Mouse (Mus musculus) MEL-GATA-1-ER (cell line): ENCODE data around the gene Ptpn11.
"Not testable (repeated sequence)": the region's sequence is repeated elsewhere in the genome, so short reads cannot be mapped to it uniquely, and the experiment has no call there.

Experiments
- DNase-seq: peaks from one replicate; pipeline ENCODE4 v3.0.0-alpha.2; 2012; ENCODE audit warnings: low read depth; ENCODE audit errors: extremely low read depth

Ptpn11 gene

DNA sequence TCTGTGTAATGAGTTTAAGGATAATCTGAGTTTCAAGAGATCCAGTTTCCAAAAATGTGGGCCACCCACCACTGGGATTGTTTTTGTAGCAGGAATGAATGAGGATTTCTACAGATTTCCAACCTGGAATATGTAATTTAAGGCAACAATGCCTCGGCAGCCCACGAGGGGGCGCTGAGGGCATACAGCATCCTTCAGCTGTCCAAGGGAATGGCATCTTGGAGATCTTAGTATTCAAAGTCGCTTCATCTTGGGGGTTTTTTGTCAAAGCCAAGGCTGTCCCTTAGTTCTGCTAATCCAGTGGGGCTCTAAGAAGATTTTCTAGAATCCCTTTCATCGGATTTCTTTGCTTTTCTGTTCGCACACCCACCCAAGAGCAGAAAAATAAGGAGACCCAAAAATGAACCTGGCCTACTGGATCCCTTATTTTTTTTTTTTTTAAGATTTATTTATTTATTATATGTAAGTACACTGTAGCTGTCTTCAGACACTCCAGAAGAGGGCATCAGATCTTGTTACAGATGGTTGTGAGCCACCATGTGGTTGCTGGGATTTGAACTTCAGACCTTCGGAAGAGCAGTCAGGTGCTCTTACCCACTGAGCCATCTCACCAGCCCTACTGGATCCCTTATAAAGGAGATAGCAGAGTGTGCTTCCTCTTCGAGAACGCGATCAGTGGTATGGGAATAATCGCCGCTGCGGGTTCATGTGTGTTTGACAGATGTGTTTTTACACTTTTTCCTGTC lies 24.4 kb upstream of the Ptpn11 start:
- peak; percentile 69 for DNase-seq

- DNase-seq, result no peak
These were observed 23.5 kb upstream of the Ptpn11 start for GRCm38 (mm10) chr5:121214707-121215106.

GRCm38 (mm10) chr5:121212108-121212507 lies 20.9 kb upstream of the Ptpn11 start:
- DNase-seq, result no peak

GRCm38 (mm10) chr5:121210601-121210924 lies 19.4 kb upstream of the Ptpn11 start:
- no peak for DNase-seq

DNA sequence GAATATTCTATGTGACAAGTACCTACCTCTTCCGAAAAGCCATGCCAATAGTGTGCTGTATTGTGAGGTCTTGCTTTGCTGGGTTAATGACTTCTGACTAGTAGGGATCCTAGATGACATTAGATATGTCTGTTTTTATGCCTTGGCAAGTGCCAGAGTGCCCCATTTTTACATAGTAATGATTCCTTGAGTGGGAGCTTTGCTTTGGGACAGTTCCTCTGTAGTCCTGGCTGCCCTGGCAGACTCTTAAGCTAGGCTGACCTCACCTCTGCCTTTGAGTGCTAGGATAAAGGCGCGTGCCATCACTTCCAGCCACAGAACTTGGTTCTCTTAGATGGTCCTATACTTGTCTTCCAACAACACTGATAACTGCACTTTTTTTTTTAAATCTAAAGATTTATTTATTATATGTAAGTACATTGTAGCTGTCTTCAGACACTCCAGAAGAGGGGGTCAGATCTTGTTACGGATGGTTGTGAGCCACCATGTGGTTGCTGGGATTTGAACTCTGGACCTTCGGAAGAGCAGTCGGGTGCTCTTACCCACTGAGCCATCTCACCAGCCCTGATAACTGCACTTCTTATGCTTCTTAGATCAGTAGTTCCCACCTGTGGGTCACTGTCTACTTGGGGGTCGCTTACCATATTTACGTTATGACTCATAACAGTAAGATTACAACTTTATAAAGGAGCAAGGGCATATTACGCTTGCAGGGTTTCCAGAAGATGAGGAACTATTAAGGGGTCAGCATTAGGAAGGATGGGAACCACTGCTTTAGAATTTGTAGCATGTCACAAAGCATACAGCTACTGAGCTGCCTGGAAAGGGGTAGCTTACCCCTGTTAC lies 18.8 kb upstream of the Ptpn11 start:
- DNase-seq, result no peak

DNA sequence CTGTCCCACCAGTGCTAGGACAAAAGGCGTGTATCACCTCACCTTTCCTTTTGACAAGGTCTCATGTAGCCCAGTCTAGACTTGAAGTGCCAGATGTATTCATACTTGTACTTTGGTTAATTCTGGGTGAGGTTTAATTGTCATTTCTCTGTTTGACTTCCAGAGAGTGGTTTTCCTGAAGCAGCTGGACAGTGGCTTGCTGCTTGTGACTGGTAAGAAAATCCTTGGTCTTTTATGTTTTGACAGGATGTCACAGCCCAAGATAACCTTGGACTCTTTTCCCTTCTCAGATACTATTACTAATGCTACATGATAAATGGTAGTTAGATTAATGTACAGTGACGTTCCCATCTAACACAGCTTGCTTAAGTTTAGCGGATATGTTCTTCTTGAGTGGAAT lies 15.8 kb upstream of the Ptpn11 start:
- DNase-seq, result no peak

GRCm38 (mm10) chr5:121206540-121206939 lies 15.3 kb upstream of the Ptpn11 start:
- no peak for DNase-seq

DNA sequence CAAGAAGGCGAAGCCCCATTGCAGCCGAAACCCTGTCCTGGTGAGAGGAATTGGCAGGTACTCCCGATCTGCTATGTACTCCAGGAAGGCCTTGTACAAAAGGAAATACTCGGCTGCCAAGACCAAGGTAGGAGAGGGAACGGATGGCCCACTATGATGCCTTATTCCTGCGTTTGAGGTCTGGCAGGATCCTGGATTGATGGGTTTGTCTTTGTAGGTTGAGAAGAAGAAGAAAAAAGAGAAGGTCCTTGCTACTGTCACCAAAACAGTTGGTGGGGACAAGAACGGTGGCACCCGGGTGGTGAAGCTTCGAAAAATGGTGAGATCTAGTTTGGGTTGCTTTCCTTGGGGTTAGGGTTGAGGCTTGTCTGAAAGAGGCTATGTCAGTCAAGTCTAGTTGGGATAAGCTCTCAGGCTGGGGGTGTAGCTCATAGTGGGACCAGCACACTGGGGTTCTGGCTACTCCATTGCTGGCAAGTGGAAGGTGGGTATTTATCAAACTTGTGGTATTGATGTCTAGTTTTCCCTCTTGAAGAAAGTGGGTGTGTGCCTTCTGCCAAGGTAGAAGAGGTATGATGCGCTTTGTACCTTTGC lies 14.4 kb upstream of the Ptpn11 start:
- not testable (repeated sequence) for DNase-seq

GRCm38 (mm10) chr5:121204132-121205089 lies 13.2 kb upstream of the Ptpn11 start, which contains the start of gene Rpl6:
TSS of gene Rpl6 (plus strand) at chr5:121204481.
- DNase-seq, result peak; percentile 81

- DNase-seq, result no peak
These were observed 11.3 kb upstream of the Ptpn11 start for GRCm38 (mm10) chr5:121202467-121202866.

DNA sequence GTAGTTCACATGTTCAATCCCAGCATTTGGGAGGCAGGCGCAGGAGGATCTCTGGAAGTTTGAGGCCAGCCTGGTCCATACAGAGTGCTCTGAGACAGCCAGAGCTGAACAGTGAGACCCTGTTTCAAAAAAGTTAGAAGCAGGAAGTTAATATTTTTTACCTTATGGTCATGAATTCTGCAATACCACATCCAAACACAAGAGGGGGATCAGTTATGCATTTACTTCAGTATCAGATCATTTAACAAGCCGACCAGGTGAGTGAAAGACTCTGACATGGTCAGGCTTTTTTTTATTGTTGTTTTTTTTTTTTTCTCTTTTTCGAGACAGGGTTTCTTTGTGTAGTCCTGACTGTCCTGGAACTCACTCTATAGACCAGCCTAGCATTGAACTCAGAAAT lies 10.5 kb upstream of the Ptpn11 start:
- DNase-seq, result peak; percentile 84

- no peak for DNase-seq
These were observed 7.2 kb upstream of the Ptpn11 start for GRCm38 (mm10) chr5:121198376-121198775.

GRCm38 (mm10) chr5:121197337-121197736 lies 6.1 kb upstream of the Ptpn11 start:
- DNase-seq, result no peak

- DNase-seq, result no peak
These were observed 5.6 kb upstream of the Ptpn11 start for GRCm38 (mm10) chr5:121196764-121197163.

DNA sequence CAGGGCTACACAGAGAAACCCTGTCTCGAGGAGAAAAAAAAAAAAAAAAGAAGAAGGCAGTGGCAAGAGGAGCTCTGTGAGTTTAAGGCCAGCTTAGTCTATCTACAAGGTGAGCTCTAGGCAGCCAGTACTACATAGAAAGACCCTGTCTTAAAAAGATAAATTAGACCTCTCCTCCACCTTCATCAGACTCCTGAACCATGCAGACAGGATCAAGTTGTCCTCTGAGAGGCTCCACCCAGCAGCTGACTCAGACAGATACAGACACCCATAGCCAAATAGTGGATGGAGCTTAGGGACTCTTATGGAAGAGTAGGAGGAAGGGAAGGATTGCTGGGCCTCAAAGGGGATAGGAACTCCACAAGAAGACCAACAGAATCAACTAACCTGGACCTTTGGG lies 3.0 kb upstream of the Ptpn11 start:
- no peak for DNase-seq

DNA sequence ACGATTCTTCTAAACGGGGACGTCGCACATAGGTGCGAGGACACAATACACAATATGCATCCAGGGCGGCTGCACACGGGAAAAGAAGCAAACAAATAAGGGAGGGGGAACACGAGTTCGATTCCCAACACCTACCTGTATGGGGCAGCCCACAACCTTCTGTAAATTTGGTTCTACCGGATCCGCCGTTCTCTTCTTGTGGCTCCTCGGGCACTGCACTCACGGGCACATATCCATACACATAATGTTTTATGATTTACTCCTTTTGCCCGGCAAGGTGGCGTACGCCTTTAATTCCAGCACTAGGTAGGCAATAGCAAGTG lies 348 bp upstream of the Ptpn11 start:
- no peak for DNase-seq

GRCm38 (mm10) chr5:121190210-121190835 lies 874 bp downstream of the Ptpn11 start:
- no peak for DNase-seq

- DNase-seq, result no peak
These were observed 2.0 kb downstream of the Ptpn11 start for GRCm38 (mm10) chr5:121189182-121189581.

DNA sequence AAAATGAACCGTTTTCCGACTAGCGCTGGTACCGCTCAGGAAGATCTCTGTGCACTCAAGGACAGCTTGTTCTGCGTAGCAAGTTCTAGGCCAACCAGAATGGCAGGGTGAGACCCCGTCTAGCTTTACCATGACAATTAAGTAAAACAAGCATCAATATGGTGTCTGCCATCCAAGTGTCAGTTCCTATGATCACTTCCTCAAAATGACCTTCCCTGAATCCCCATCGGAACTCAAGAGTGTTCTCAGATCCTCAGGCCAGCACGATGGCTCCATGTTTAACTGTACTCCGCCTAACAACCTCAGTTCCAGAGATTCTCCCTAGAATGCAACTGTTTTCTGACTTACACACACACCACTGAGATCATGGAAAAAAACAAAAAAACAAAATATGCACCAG lies 2.9 kb downstream of the Ptpn11 start:
- DNase-seq, result no peak

DNA sequence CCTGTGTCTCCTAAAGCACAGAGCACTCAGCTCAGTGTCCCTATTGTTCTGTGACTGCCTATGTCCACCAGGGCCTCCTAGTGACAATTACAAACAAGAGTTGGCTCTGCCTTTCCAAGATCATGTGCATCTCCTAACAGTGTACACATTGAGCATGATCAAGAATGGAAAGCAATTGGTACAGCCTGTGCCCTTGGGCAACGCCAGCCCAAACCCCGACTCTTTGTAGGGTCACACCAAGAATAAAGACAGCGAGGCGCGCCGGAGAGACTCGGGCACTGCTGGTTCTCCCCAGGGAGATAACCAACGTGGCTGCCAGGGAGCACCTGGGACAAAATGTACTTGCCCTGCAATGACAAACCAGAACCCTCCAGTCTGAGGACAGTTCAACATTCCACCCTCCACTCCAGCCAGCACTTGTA lies 3.6 kb downstream of the Ptpn11 start:
- DNase-seq, result no peak
